8 mouse cellular contexts compared by ENCODE assay signal in the genomic region with DNA sequence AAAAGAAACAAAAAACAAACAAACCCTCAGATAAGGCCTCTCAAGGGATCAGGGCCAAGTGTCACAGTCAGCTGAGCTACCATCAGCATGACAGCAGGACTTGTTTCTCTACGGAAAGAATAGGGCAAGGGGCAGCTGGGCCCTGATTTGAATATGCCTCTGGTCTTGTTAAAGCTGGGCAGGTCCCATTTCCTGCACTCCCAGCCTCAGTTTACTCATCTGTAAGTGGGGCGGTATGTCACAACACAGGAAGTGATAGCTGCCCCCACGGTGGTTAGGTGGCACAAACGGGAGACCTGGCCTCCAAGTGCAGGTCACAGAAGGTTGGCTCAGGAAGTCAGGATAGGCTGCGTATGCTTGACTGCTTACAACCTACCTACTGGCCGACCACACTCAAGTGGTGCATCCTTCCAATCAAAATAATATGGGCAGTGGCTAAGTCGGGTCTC. TPM values are rescaled to one million over a fixed set of nuclear protein-coding genes. Genes with fewer than 3 reads are reported as not detected.
A peak's percentile ranks its signal among the peaks of the same experiment; 100 is the strongest.
DNase-seq lines count a peak whose midpoint lies in the region; ATAC-seq and TF ChIP-seq lines count a peak whose summit lies in the region.

No protein-coding gene starts in this region.

- intact Hi-C loops in left cerebral cortex, postnatal 36 days (cut with DNase I): loop anchor here (2.0 kb wide), 1 partner anchor 34 kb away; the partner anchor contains the start of gene Tmem11

- no peaks in the 10 kb centered on the region for H3K36me3 ChIP-seq in lung, embryonic 14.5 days (ENCODE audit: insufficient read depth)
- no peaks in the 10 kb centered on the region for H3K36me3 ChIP-seq in hindbrain, embryonic 11.5 days (ENCODE audit: control insufficient read depth, insufficient read depth, low read length)
- H3K36me3 ChIP-seq in midbrain, embryonic 14.5 days (ENCODE audit: control insufficient read depth, insufficient read depth, low read length): peaks cover 3% of the 10 kb centered on the region; the same call in 1 of the 2 replicates

- WGBS in lung, embryonic 14.5 days: 18% methylated on average over 7 of the region's 7 CpGs
- 28% methylated on average over 7 of the region's 7 CpGs for WGBS in hindbrain, embryonic 11.5 days
- 32% methylated on average over 7 of the region's 7 CpGs for WGBS in midbrain, embryonic 14.5 days

- no peak for ATAC-seq in lung, embryonic 14.5 days (ENCODE audit: insufficient read depth)
- no peak for ATAC-seq in hindbrain, embryonic 11.5 days (ENCODE audit: low FRiP score)
- ATAC-seq in midbrain, embryonic 14.5 days (ENCODE audit: low FRiP score, low TSS enrichment): no peak

- H3K9ac ChIP-seq in lung, embryonic 14.5 days: peak overlapping the region; percentile 79
- no peak overlapping the region; the same call in 1 of the 2 replicates for H3K9ac ChIP-seq in hindbrain, embryonic 11.5 days (ENCODE audit: low read depth, low read length)
- peak overlapping the region; percentile 74 for H3K9ac ChIP-seq in midbrain, embryonic 14.5 days (replicated peaks; ENCODE audit: low read length)

- H3K9me3 ChIP-seq in lung, embryonic 14.5 days (ENCODE audit: low read depth, low read length): no peaks in the 10 kb centered on the region
- H3K9me3 ChIP-seq in hindbrain, embryonic 11.5 days (ENCODE audit: control insufficient read depth, low read length): no peaks in the 10 kb centered on the region
- H3K9me3 ChIP-seq in midbrain, embryonic 14.5 days (ENCODE audit: control insufficient read depth, low read length): no peaks in the 10 kb centered on the region

- H3K27me3 ChIP-seq in lung, embryonic 14.5 days (ENCODE audit: insufficient read depth, low read length): no peaks in the 10 kb centered on the region
- H3K27me3 ChIP-seq in hindbrain, embryonic 11.5 days (ENCODE audit: control insufficient read depth, insufficient read depth, low read length): no peaks in the 10 kb centered on the region
- no peaks in the 10 kb centered on the region for H3K27me3 ChIP-seq in midbrain, embryonic 14.5 days (ENCODE audit: control insufficient read depth, insufficient read depth, low read length)

- peak overlapping the region; percentile 91 for H3K4me2 ChIP-seq in lung, embryonic 14.5 days
- peak overlapping the region; percentile 60 for H3K4me2 ChIP-seq in hindbrain, embryonic 11.5 days (replicated peaks; ENCODE audit: low read depth, low read length)
- peak overlapping the region; percentile 84 for H3K4me2 ChIP-seq in midbrain, embryonic 14.5 days (ENCODE audit: low read length)

- peak; percentile 38 for DNase-seq in lung, embryonic 14.5 days
- no peak for DNase-seq in lung, adult 18-20 months
- DNase-seq in hindbrain, embryonic 11.5 days (ENCODE audit: low spot score): peak; percentile 16
- no peak for DNase-seq in midbrain, embryonic 14.5 days
- DNase-seq in right cerebral cortex, postnatal 14 days: no peak
- no peak for DNase-seq in left cerebral cortex, postnatal 36 days (ENCODE audit: low spot score in 2 of 2)
- DNase-seq in right cerebral cortex, postnatal 36 days (ENCODE audit: low spot score in 2 of 2): no peak

- peak overlapping the region; percentile 87 for H3K4me3 ChIP-seq in lung, embryonic 14.5 days (ENCODE audit: low read depth, low read length)
- peak overlapping the region; percentile 91 for H3K4me3 ChIP-seq in brown adipose tissue, adult 24 weeks (ENCODE audit: insufficient read depth, low read depth, low read length)
- peak overlapping the region; percentile 78 for H3K4me3 ChIP-seq in hindbrain, embryonic 11.5 days (ENCODE audit: low read depth, low read length)
- H3K4me3 ChIP-seq in midbrain, embryonic 14.5 days (replicated peaks; ENCODE audit: low read depth, low read length): peak overlapping the region; percentile 68

- TF ChIP-seq CTCF in lung, embryonic 14.5 days (IDR thresholded peaks at IDR 0.05; ENCODE audit: low read depth): no peak

- H3K27ac ChIP-seq in lung, embryonic 14.5 days (ENCODE audit: low read depth): no peak overlapping the region
- H3K27ac ChIP-seq in brown adipose tissue, adult 24 weeks (replicated peaks; ENCODE audit: low read depth, low read length): no peak overlapping the region
- H3K27ac ChIP-seq in hindbrain, embryonic 11.5 days (ENCODE audit: low read depth, low read length): no peak overlapping the region
- no peak overlapping the region for H3K27ac ChIP-seq in midbrain, embryonic 14.5 days (replicated peaks; ENCODE audit: low read depth, low read length)

- H3K4me1 ChIP-seq in lung, embryonic 14.5 days (ENCODE audit: insufficient read depth): peaks cover 11% of the 10 kb centered on the region
- H3K4me1 ChIP-seq in brown adipose tissue, adult 24 weeks (ENCODE audit: control insufficient read depth, insufficient read depth, insufficient read length, low read length): peaks cover 9% of the 10 kb centered on the region
- peaks cover 5% of the 10 kb centered on the region; the same call in 1 of the 2 replicates for H3K4me1 ChIP-seq in hindbrain, embryonic 11.5 days (replicated peaks; ENCODE audit: control insufficient read depth, insufficient read depth, low read length)
- peaks cover 20% of the 10 kb centered on the region for H3K4me1 ChIP-seq in midbrain, embryonic 14.5 days (ENCODE audit: control insufficient read depth, insufficient read depth, low read length)

RNA-seq across cellular contexts. Expression of gene Natd1, which starts 2.0 kb away (rescaled TPM):
- polyA plus RNA-seq in lung, embryonic 14.5 days (2014; fragmentation: Nextera tagmentation; extraction: Ambion mirVana): 19.1 and 24.5 TPM in 2 replicates
- 8.6 and 11.2 TPM in 2 replicates for polyA plus RNA-seq in brown adipose tissue, adult 24 weeks (2012; ENCODE audit: insufficient read depth, insufficient read length, missing spikeins)
- 18.8 and 19.8 TPM in 2 replicates for polyA plus RNA-seq in hindbrain, embryonic 11.5 days (2014; fragmentation: Nextera tagmentation; extraction: Ambion mirVana)
- polyA plus RNA-seq in midbrain, embryonic 14.5 days (2014; fragmentation: Nextera tagmentation; extraction: Ambion mirVana): 33.0 and 42.2 TPM in 2 replicates
- total RNA-seq in left cerebral cortex, postnatal 36 days (2021): 10 to 100 TPM in 1 of 2 experiments, 1 to 10 TPM in 1; 8.0 to 10.8 TPM

RNA-seq across cellular contexts. Expression of gene Map2k3, which starts 19.3 kb away (rescaled TPM):
- polyA plus RNA-seq in lung, embryonic 14.5 days (2014; fragmentation: Nextera tagmentation; extraction: Ambion mirVana): 100.0 and 102 TPM in 2 replicates
- polyA plus RNA-seq in brown adipose tissue, adult 24 weeks (2012; ENCODE audit: insufficient read depth, insufficient read length, missing spikeins): 22.9 and 29.5 TPM in 2 replicates
- polyA plus RNA-seq in hindbrain, embryonic 11.5 days (2014; fragmentation: Nextera tagmentation; extraction: Ambion mirVana): 37.6 and 39.8 TPM in 2 replicates
- 18.5 and 23.2 TPM in 2 replicates for polyA plus RNA-seq in midbrain, embryonic 14.5 days (2014; fragmentation: Nextera tagmentation; extraction: Ambion mirVana)
- 10 to 100 TPM; 13.2 to 13.3 TPM for total RNA-seq in left cerebral cortex, postnatal 36 days (2021)

RNA-seq across cellular contexts. Expression of gene Tmem11, which starts 33.5 kb away (rescaled TPM):
- 66.4 and 73.4 TPM in 2 replicates for polyA plus RNA-seq in lung, embryonic 14.5 days (2014; fragmentation: Nextera tagmentation; extraction: Ambion mirVana)
- 60.2 and 63.5 TPM in 2 replicates for polyA plus RNA-seq in brown adipose tissue, adult 24 weeks (2012; ENCODE audit: insufficient read depth, insufficient read length, missing spikeins)
- polyA plus RNA-seq in hindbrain, embryonic 11.5 days (2014; fragmentation: Nextera tagmentation; extraction: Ambion mirVana): 62.4 and 64.8 TPM in 2 replicates
- polyA plus RNA-seq in midbrain, embryonic 14.5 days (2014; fragmentation: Nextera tagmentation; extraction: Ambion mirVana): 52.4 and 53.7 TPM in 2 replicates
- 10 to 100 TPM; 28.3 to 28.4 TPM for total RNA-seq in left cerebral cortex, postnatal 36 days (2021)

Comparison
In these comparisons a context has a peak if more than half of its experiments do, and no peak if none do; other contexts are left out.
1. DNase-seq: peak in lung, embryonic 14.5 days (single experiment) and hindbrain, embryonic 11.5 days (single experiment); none in lung, adult 18-20 months (0 of 2), midbrain, embryonic 14.5 days (single experiment), right cerebral cortex, postnatal 14 days (single experiment), left cerebral cortex, postnatal 36 days (0 of 2) and right cerebral cortex, postnatal 36 days (0 of 2).
2. Peak in every context shown above with its lines, with median percentiles within 50 percentile points of each other: H3K4me2 ChIP-seq and H3K4me3 ChIP-seq.